Mouse (Mus musculus) stomach, postnatal 0 days (tissue): ENCODE measurements around the gene Tars2. TPM values are rescaled to one million over a fixed set of nuclear protein-coding genes. Genes with fewer than 3 reads are reported as not detected.

ENCODE experiments used
- ATAC-seq: fragments of 200-750 bp; cut with Nextera tagmentation; 2 replicates; pipeline ENCODE4 v1.8.0; 2017; ENCODE audit not compliant: low FRiP score, low TSS enrichment
- DNase-seq: peaks from one replicate; pipeline ENCODE4 v3.0.0-alpha.2; 2016; ENCODE audit warnings: low spot score
- H3K27ac ChIP-seq: fragments of 300-500 bp; sonication (generic); replicated peaks from 2 replicates; pipeline ENCODE4 v1.5.1; 2014; ENCODE audit warnings: mild to moderate bottlenecking, control low read depth
- H3K27me3 ChIP-seq: fragments of 300-500 bp; sonication (generic); 2 replicates; pipeline ENCODE4 v1.6.1; 2014; ENCODE audit warnings: low read length; ENCODE audit not compliant: control insufficient read depth, insufficient read depth
- H3K36me3 ChIP-seq: fragments of 300-500 bp; sonication (generic); 2 replicates; pipeline ENCODE4 v1.6.1; 2014; ENCODE audit warnings: low read length, mixed read lengths; ENCODE audit not compliant: control insufficient read depth, insufficient read depth
- H3K4me1 ChIP-seq: fragments of 300-500 bp; sonication (generic); replicated peaks from 2 replicates; pipeline ENCODE4 v1.6.1; 2014; ENCODE audit warnings: antibody characterized with exemption; ENCODE audit not compliant: control insufficient read depth, insufficient read depth
- H3K4me2 ChIP-seq: fragments of 300-500 bp; sonication (generic); replicated peaks from 2 replicates; pipeline ENCODE4 v1.6.1; 2014; ENCODE audit warnings: low read depth, mild to moderate bottlenecking, control low read depth, moderate library complexity
- H3K4me3 ChIP-seq: fragments of 300-500 bp; sonication (generic); 2 replicates; pipeline ENCODE4 v1.5.1; 2014; ENCODE audit warnings: low read depth, low read length, control low read depth
- H3K9ac ChIP-seq: fragments of 300-500 bp; sonication (generic); 2 replicates; pipeline ENCODE4 v1.6.1; 2014; ENCODE audit warnings: mild to moderate bottlenecking, low read length, control low read depth, mixed read lengths
- H3K9me3 ChIP-seq: fragments of 300-500 bp; sonication (generic); 2 replicates; pipeline ENCODE4 v1.6.1; 2016; ENCODE audit warnings: low read length; ENCODE audit not compliant: control insufficient read depth
- CTCF ChIP-seq: IDR thresholded peaks from 2 replicates; pipeline ENCODE4 v1.5.1; 2016; ENCODE audit warnings: antibody characterized with exemption, low read depth, mild to moderate bottlenecking, moderate library complexity
- EP300 ChIP-seq: optimal IDR thresholded peaks from 2 replicates; pipeline ENCODE3; 2016; ENCODE audit warnings: antibody characterized with exemption
- WGBS: fragments of 180-500 bp; shearing (Covaris S2); extraction: QIAGEN DNeasy Blood & Tissue Kit; methylation state at CpG from one replicate; pipeline ENCODE4 v1.1.7; 2014; 5-methylcytosine and 5-hydroxymethylcytosine counted together
- polyA plus RNA-seq: library from polyadenylated mRNA; unstranded; fragments of >200 nt; fragmentation: Nextera tagmentation; extraction: Ambion mirVana; gene quantifications from 2 replicates; pipeline ENCODE4 v1.2.1, GENCODE M21; 2015

Tars2 gene
- polyA plus RNA-seq, 1 experiment from 2014 or later: 22.4 TPM

DNA sequence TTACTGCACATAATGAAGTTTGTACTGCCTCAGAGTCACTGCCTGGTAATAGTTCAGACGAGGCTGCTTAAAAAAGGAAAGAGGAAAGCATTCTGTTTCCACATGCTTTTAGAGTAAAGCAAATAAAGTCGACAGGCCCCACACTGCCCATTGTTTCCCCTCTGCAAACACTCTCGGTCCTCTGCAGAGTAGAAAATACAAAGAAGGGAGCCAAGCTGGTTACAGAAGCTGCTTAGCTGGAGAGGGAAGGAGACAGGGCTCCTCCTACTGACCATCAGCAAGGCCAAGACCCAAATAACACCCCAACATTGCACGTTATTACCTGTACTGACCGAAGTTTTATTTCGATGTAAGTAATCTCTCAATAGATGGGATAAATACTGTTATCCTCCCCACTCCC is 3.0 kb upstream of the Tars2 start:
- peak; percentile 30; the same call in 1 of the 2 replicates for ATAC-seq
- TF ChIP-seq EP300 (no peak), CTCF (peak; percentile 62)
- Histone ChIP-seq H3K4me1 (no peaks in the 10 kb centered on the region), H3K27me3 (no peaks in the 10 kb centered on the region), H3K4me3 (no peak overlapping the region), H3K36me3 (peaks cover 18% of the 10 kb centered on the region), H3K9me3 (no peaks in the 10 kb centered on the region), H3K9ac (no peak overlapping the region), H3K4me2 (no peak overlapping the region), H3K27ac (peak overlapping the region; percentile 45; the same call in 1 of the 2 replicates)
- 44% methylated on average over 6 of the region's 6 CpGs for WGBS
- DNase-seq: peak; percentile 30

DNA sequence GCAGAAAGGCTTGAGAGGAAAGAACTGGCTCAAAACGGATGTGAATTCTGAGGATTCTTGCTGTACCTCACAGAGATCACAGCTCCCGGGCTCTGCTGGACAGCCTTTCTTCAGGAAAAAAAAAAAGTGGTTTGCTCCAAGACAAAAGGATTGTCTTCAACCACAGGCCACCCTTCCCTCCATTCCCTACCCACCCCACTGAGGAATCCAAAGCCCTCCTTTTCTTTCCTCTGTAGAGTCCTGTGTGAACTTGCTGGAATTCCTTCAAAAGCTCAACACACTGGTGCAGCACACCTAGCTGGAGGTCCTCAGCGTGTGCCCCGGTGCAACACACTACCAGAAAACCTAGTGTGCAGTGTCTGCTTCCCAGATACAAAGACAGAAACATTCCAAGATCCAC is 1.8 kb upstream of the Tars2 start:
- Histone ChIP-seq H3K36me3 (peaks cover 18% of the 10 kb centered on the region), H3K9me3 (no peaks in the 10 kb centered on the region), H3K4me1 (no peaks in the 10 kb centered on the region), H3K4me3 (no peak overlapping the region), H3K4me2 (no peak overlapping the region), H3K9ac (no peak overlapping the region), H3K27ac (no peak overlapping the region), H3K27me3 (no peaks in the 10 kb centered on the region)
- whole genome bisulfite sequencing: 69% methylated on average over 4 of the region's 4 CpGs
- TF ChIP-seq CTCF: no peak
- TF ChIP-seq EP300: no peak
- ATAC-seq: no peak
- DNase-seq: no peak

DNA sequence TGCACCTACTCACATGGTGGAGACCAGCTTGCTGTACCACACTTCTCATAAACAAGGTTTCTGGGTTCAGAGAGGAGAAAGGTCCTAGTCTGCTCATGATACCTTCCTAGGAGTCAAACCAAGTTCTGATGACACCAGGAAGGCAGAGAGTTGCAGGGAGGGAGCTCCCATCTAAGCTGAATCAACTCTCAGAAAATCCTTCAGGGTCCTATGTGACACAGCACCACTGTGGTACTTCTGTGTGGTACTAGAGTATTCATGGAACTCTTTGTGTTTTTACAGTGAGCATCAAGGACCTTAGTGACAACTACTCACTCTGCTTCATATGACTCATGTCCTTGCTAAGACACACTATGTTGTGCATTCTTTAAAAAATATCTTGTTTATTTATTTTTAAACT is 650 bp upstream of the Tars2 start:
- Histone ChIP-seq H3K36me3 (peaks cover 14% of the 10 kb centered on the region), H3K4me1 (no peaks in the 10 kb centered on the region), H3K9me3 (no peaks in the 10 kb centered on the region), H3K4me2 (no peak overlapping the region), H3K4me3 (no peak overlapping the region), H3K9ac (no peak overlapping the region), H3K27me3 (no peaks in the 10 kb centered on the region), H3K27ac (no peak overlapping the region)
- no peak for TF ChIP-seq EP300
- TF ChIP-seq CTCF: no peak
- DNase-seq (no peak), ATAC-seq (no peak)

DNA sequence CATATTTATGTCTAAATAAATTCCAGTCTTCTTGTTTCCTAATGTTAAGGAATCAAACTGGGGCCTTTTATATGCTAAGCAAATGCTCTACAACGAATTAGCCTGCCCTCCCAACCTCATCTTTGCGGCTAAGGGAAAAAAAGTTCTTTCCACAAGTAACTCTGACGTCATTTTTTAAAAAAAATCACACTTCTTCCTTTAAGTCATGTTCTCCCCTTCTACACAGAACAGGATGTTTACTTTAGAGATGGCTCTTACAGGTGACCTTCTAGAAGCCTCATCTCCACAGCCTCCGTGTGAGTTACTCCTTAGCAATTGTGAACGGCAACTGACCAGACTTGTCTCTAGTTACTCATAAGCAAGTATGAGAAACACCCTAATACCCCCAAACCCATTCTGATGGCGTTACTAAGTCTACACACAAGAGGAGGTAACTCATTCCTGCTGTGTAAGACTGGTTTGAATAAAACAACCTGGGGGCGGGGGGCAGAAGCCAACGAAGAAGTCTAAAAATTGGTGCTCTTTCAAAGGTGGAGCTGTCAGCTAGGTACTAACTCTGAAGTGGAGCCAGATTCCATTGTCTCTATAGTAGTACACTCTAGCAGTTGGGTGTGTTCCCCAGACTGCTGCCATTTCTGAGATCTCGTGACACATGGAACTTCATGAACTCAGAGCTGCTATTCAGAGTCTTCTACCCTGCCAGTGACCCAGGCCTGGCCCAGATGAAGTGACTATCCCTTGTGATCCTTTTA is 1.4 kb downstream of the Tars2 start:
- Histone ChIP-seq H3K4me1 (no peaks in the 10 kb centered on the region), H3K27ac (peak overlapping the region; percentile 63), H3K4me2 (no peak overlapping the region), H3K9ac (no peak overlapping the region), H3K36me3 (no peaks in the 10 kb centered on the region; the same call in 1 of the 2 replicates), H3K4me3 (no peak overlapping the region), H3K27me3 (no peaks in the 10 kb centered on the region), H3K9me3 (no peaks in the 10 kb centered on the region)
- ATAC-seq: peak; percentile 41; the same call in 1 of the 2 replicates
- TF ChIP-seq CTCF (no peak), EP300 (no peak)
- no peak for DNase-seq
- WGBS: 24% methylated on average over 9 of the region's 9 CpGs

DNA sequence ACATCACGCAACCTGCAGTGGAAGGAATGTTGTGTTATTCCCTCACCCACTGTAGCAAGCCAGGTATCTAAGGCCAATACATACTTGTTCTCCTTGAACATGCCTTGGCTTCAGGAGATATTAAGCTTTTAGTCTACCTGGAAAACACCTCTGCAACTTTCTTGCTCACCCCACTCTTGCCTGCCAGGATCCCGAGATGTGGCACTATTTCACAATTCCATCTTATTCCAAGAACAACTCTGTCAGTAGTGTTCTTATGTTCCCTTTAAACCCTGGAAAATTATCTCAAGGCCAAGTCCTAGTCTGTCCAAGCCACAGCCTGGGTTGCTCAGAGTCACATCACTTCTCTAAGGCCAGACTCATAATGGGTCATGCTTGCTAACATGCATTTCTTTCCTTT is 3.2 kb downstream of the Tars2 start:
- H3K9ac ChIP-seq: no peak overlapping the region
- H3K9me3 ChIP-seq: no peaks in the 10 kb centered on the region
- ATAC-seq: no peak
- 86% methylated on average over 2 of the region's 2 CpGs for WGBS
- H3K4me3 ChIP-seq: no peak overlapping the region
- no peaks in the 10 kb centered on the region for H3K27me3 ChIP-seq
- peaks cover 7% of the 10 kb centered on the region; the same call in 1 of the 2 replicates for H3K36me3 ChIP-seq
- no peak overlapping the region for H3K27ac ChIP-seq
- H3K4me2 ChIP-seq: no peak overlapping the region
- DNase-seq: no peak
- H3K4me1 ChIP-seq: no peaks in the 10 kb centered on the region
- TF ChIP-seq EP300 (no peak), CTCF (no peak)
